Mouse (Mus musculus) thymus, adult 2 months (tissue): ENCODE data around the gene Gad1. TPM values are rescaled to one million over a fixed set of nuclear protein-coding genes. Genes with fewer than 3 reads are reported as not detected.

Source experiments
- DNase-seq: peaks from one replicate; pipeline ENCODE4 v3.0.0; 2021
- H3K27ac ChIP-seq: fragments of 200-500 bp; 2 replicates; pipeline ENCODE4 v1.5.1; 2012; ENCODE audit warnings: low read length, control low read depth; ENCODE audit not compliant: control insufficient read depth, insufficient read depth
- H3K27me3 ChIP-seq: fragments of 200-500 bp; 2 replicates; pipeline ENCODE4 v1.6.1; 2012; ENCODE audit warnings: mild to moderate bottlenecking, low read length, moderate library complexity, mixed read lengths; ENCODE audit not compliant: control insufficient read depth, insufficient read depth
- H3K36me3 ChIP-seq: fragments of 200-500 bp; 2 replicates; pipeline ENCODE4 v1.6.1; 2012; ENCODE audit warnings: mild to moderate bottlenecking, low read length, moderate library complexity; ENCODE audit not compliant: control insufficient read depth, insufficient read depth
- H3K4me1 ChIP-seq: fragments of 200-500 bp; replicated peaks from 2 replicates; pipeline ENCODE4 v1.6.1; 2012; ENCODE audit warnings: low read length; ENCODE audit not compliant: control insufficient read depth, insufficient read depth
- H3K4me3 ChIP-seq: fragments of 200-500 bp; 2 replicates; pipeline ENCODE4 v1.5.1; 2012; ENCODE audit warnings: mild to moderate bottlenecking, low read length, control low read depth, moderate library complexity; ENCODE audit not compliant: control insufficient read depth, insufficient read depth
- CTCF ChIP-seq: fragments of 200-500 bp; IDR thresholded peaks from 2 replicates; pipeline ENCODE4 v1.5.1; 2012; ENCODE audit warnings: mild to moderate bottlenecking, control low read depth, low read length, moderate library complexity, borderline replicate concordance; ENCODE audit not compliant: control insufficient read depth, poor library complexity, insufficient read depth; ENCODE audit errors: extremely low read depth
- POLR2A ChIP-seq: fragments of 200-500 bp; IDR thresholded peaks from 2 replicates; pipeline ENCODE4 v1.6.1; 2012; ENCODE audit warnings: mild to moderate bottlenecking, low read length, control low read depth, moderate library complexity; ENCODE audit not compliant: control insufficient read depth, poor library complexity, insufficient read depth; ENCODE audit errors: extremely low read depth
- WGBS: fragments of 180-500 bp; shearing (Covaris S2); methylation state at CpG from one replicate; pipeline ENCODE4 v1.1.7; 2018; 5-methylcytosine and 5-hydroxymethylcytosine counted together
- polyA plus RNA-seq: library from polyadenylated mRNA; depleted of rRNA; stranded (reverse); fragments of >200 nt; gene quantifications from 2 replicates; pipeline ENCODE4 v1.2.3, GENCODE M21; 2012

The Gad1 gene
- polyA plus RNA-seq, 1 experiment, result 2.9 TPM

DNA sequence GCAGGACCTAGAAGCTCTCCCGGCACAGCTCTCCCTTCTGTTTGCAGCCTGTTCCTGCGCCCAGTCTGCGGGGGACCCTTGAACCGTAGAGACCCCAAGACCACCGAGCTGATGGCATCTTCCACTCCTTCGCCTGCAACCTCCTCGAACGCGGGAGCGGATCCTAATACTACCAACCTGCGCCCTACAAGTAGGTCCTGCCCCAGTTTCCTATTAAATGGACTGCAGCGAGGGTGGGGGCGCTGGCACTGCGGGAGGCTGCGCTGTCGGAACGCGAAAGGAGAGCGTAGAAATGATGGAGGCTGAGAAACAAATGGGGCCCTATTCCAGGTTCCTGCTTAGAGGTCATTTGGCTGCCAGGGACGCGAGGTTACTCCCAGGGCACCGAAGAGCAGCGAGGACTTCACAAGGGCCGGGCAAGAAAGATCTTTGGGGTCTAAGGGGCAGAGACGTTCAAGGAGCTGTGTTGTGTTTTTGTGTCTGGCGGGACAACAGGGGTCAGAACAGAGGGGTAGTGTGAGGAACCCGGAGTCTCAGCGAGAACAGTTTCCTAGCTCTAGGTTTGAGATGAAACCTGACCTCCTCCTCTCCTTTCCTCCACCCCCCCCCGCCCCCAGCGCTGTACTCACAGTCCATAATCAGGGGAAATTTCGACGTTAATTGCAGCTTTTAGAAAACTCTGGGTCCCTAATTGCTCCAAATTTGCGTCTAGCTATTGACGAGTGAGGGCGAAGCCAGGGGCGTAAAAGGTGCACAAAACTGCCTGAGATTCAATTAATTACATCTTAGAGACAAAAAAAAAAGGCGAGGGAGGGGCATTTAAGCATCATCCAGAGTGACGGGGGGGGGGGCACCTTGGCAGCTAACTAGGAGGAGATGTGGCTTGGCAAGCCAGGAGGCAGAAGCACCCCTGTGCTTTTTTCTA, 11.1 kb downstream of the Gad1 start:
- H3K27ac ChIP-seq, result no peak overlapping the region
- 10% methylated on average over 38 of the region's 38 CpGs for WGBS
- no peak overlapping the region for H3K4me3 ChIP-seq
- no peak for DNase-seq
- TF ChIP-seq POLR2A, result no peak
- TF ChIP-seq CTCF, result no peak
- peaks cover 4% of the 10 kb centered on the region; the same call in 1 of the 2 replicates for H3K4me1 ChIP-seq
- H3K27me3 ChIP-seq, result peaks cover 34% of the 10 kb centered on the region
- H3K36me3 ChIP-seq, result no peaks in the 10 kb centered on the region

DNA sequence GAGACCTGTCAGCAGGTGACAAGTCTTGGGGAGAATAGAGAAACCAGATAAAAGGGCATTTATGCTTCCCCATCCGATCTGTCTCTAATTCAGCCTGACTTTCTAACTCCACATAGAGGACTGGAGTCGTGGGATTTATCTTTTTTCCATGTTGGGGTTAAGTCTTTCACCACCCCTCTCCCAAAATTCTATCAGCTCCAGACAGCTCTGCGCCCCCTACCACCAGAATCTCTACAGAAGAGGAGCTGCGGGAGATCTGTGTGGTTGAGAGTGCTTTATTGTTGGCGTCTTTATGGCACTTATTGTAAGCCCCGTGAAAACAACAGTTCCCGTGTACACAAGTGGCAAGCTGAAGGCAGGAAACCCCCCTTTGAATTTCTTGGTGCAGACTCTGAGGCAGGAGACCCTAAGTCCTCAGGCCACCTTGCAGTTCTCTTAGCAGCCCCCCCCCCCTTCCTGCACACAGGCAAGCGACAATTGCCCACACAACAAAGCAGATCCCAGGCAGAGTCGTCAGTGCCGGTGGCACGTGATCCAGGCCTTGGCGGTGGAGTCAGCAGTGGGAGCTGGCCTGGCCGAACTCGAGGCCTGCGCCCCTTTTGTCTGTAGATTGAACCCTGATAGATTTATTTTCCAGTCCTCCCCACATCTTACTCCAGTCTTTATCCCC, 11.9 kb downstream of the Gad1 start:
- WGBS, result 14% methylated on average over 15 of the region's 15 CpGs
- TF ChIP-seq CTCF (no peak), POLR2A (no peak)
- H3K27me3 ChIP-seq, result peaks cover 34% of the 10 kb centered on the region
- peaks cover 4% of the 10 kb centered on the region; the same call in 1 of the 2 replicates for H3K4me1 ChIP-seq
- no peak for DNase-seq
- no peaks in the 10 kb centered on the region for H3K36me3 ChIP-seq
- H3K4me3 ChIP-seq, result no peak overlapping the region
- H3K27ac ChIP-seq, result no peak overlapping the region

- Histone ChIP-seq H3K4me3 (no peak overlapping the region), H3K36me3 (no peaks in the 10 kb centered on the region), H3K4me1 (peaks cover 4% of the 10 kb centered on the region; the same call in 1 of the 2 replicates), H3K27ac (no peak overlapping the region), H3K27me3 (peaks cover 32% of the 10 kb centered on the region)
- WGBS, result 16% methylated on average over 30 of the region's 30 CpGs
- DNase-seq, result no peak
- TF ChIP-seq POLR2A (no peak), CTCF (no peak)
These were observed 13.1 kb downstream of the Gad1 start for GRCm38 (mm10) chr2:70565651-70566602.

- WGBS, result 11% methylated on average over 18 of the region's 18 CpGs
These were observed 13.7 kb downstream of the Gad1 start for GRCm38 (mm10) chr2:70566603-70566981.

DNA sequence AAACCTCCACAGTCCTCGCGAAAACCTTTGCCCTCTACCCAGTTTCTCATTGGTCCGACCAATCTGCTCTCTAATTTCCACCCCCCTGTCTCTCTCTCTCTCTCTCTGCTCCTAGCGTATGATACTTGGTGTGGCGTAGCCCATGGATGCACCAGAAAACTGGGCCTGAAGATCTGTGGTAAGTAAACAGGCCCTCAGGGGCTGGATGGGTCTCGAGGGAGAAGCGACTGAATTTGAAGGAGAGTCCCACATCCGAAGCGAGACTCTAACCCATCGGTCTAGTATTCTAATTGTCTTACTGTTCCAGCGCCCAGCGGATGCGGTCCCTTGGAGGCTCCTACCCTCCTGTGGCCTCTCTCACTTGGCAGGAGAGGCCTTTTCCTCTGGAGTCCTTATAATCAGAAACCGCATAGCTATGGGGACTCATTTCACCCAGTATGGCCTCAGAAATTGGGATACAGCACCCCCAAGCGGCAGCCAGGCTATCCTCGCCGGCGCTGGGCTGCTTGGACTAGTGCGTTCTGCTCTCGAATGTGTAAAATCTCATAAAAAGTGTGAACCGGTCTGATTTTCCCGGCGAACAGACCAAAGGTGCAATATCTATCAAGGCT, 14.3 kb downstream of the Gad1 start:
- 13% methylated on average over 23 of the region's 23 CpGs for WGBS
- DNase-seq, result no peak
- Histone ChIP-seq H3K27me3 (peaks cover 30% of the 10 kb centered on the region), H3K4me3 (no peak overlapping the region), H3K4me1 (peaks cover 4% of the 10 kb centered on the region; the same call in 1 of the 2 replicates), H3K27ac (no peak overlapping the region), H3K36me3 (no peaks in the 10 kb centered on the region)
- TF ChIP-seq POLR2A, result no peak
- TF ChIP-seq CTCF, result no peak

More at GRCm38 (mm10) chr2:70566603-70566981, 13.7 kb downstream of the Gad1 start:
- Histone ChIP-seq H3K36me3 (no peaks in the 10 kb centered on the region), H3K4me1 (peaks cover 4% of the 10 kb centered on the region; the same call in 1 of the 2 replicates), H3K4me3 (no peak overlapping the region), H3K27me3 (peaks cover 32% of the 10 kb centered on the region), H3K27ac (no peak overlapping the region)
- DNase-seq, result no peak
- no peak for TF ChIP-seq POLR2A
- no peak for TF ChIP-seq CTCF
